Mouse (Mus musculus): Measurements from ENCODE around the gene Hs2st1. TPM values are rescaled to one million over a fixed set of nuclear protein-coding genes. Genes with fewer than 3 reads are reported as not detected.

Hs2st1 gene
- total and polyA plus RNA-seq, 3 experiments: 17.6 to 36.4 (median 29.7) TPM

DNA sequence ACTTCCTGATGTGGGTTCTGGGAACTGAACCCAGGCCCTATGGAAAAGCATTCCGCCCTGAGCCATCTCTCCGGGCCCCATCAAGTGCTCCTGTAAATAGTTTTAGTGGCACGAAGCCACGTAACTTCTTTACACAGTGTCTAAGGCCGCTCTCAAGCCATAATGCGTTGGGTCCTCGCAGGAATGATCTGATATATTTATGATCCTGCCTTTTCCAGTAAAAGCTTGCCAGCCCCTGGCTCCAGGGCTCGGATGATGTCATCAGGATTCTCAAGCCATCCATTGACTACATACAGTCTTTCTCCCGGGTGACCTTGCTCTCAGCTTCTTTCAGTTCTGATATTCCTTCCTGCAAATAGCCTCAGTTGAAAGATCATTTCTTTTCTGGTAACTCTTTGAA lies 45.5 kb upstream of the Hs2st1 start:
- H3K36me3 ChIP-seq (replicated peaks in 1 of 2; ENCODE audit: control insufficient read depth in 1 of 2, insufficient read depth in 1 of 2, low read length in 1 of 2): no peaks in the 10 kb centered on the region
- no peak overlapping the region for H3K4me3 ChIP-seq (replicated peaks in 1 of 3; ENCODE audit: low read depth in 2 of 3, low read length in 2 of 3, poor library complexity in 1 of 3)
- no peak for DNase-seq (ENCODE audit: extremely low read depth)
- H3K27ac ChIP-seq (ENCODE audit: insufficient read depth, low read depth): no peak overlapping the region
- dilution Hi-C loops (cut with MboI; ENCODE audit: extremely low pct_ligation_motif_present, extremely low pct_unique_long_range_greater_than_20kb, low sequenced_read_pairs): no loop called here
- no peak for TF ChIP-seq IRF4 (IDR thresholded peaks at IDR 0.05; ENCODE audit: low read depth, low read length)
- TF ChIP-seq RCOR1 (conservative IDR thresholded peaks at IDR 0.05; ENCODE audit: low read depth, low read length): no peak
- no peak for TF ChIP-seq UBTF (IDR thresholded peaks at IDR 0.05; ENCODE audit: low read depth, low read length)
- no peak for TF ChIP-seq USF2 (conservative IDR thresholded peaks at IDR 0.05; ENCODE audit: low read depth, low read length)
- H3K9ac ChIP-seq (ENCODE audit: insufficient read depth, low read depth): no peak overlapping the region
- H3K79me2 ChIP-seq (replicated peaks; ENCODE audit: control insufficient read depth, extremely low read depth, insufficient read depth, poor library complexity, severe bottlenecking): no peaks in the 10 kb centered on the region
- H3K27me3 ChIP-seq (replicated peaks): no peaks in the 10 kb centered on the region
- in situ Hi-C loops (cut with MboI; ENCODE audit: low pct_ligation_motif_present, low pct_unique_long_range_greater_than_20kb, low sequenced_read_pairs): loop anchor here (5.0 kb wide), 2 partner anchors 83 to 158 kb away; no protein-coding TSS in a partner anchor
- H3K4me2 ChIP-seq (ENCODE audit: insufficient read depth, low read depth, poor library complexity, severe bottlenecking): no peak overlapping the region
- peaks cover 3% of the 10 kb centered on the region for H3K9me3 ChIP-seq (replicated peaks; ENCODE audit: low read length)
- peaks cover 0 to 4% of the 10 kb centered on the region in 2 experiments; a peak in 1 of 4 replicates for H3K4me1 ChIP-seq (ENCODE audit: control insufficient read depth in 1 of 2, insufficient read depth in 2 of 2)

DNA sequence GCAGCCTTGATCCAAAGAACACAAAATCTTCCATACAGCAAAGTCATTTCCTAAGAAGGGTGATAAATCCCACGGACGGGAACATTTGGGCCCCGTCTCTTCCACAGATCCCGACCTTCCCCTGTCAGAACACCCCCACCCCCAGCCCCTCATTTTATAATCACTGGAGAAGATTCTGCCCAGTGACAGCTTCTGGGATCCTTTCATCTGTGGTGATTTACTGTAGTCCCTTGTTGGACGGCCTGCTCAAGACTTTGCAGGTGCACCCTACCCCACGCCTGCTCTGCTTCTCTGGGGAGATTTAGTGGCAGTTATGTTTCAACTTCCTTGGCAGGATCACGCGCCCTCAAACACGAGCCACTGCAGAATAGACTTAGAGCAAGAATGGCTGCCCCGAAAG lies 44.7 kb upstream of the Hs2st1 start:
- H3K9ac ChIP-seq (ENCODE audit: insufficient read depth, low read depth): no peak overlapping the region
- H3K4me1 ChIP-seq (ENCODE audit: control insufficient read depth in 1 of 2, insufficient read depth in 2 of 2): peaks cover 0 to 4% of the 10 kb centered on the region in 2 experiments; a peak in 1 of 4 replicates
- no peaks in the 10 kb centered on the region for H3K79me2 ChIP-seq (replicated peaks; ENCODE audit: control insufficient read depth, extremely low read depth, insufficient read depth, poor library complexity, severe bottlenecking)
- H3K27me3 ChIP-seq (replicated peaks): no peaks in the 10 kb centered on the region
- H3K27ac ChIP-seq (ENCODE audit: insufficient read depth, low read depth): no peak overlapping the region
- peaks cover 3% of the 10 kb centered on the region for H3K9me3 ChIP-seq (replicated peaks; ENCODE audit: low read length)
- H3K4me2 ChIP-seq (ENCODE audit: insufficient read depth, low read depth, poor library complexity, severe bottlenecking): no peak overlapping the region
- no peak overlapping the region for H3K4me3 ChIP-seq (replicated peaks in 1 of 3; ENCODE audit: low read depth in 2 of 3, low read length in 2 of 3, poor library complexity in 1 of 3)
- DNase-seq (ENCODE audit: extremely low read depth): no peak
- dilution Hi-C loops (cut with MboI; ENCODE audit: extremely low pct_ligation_motif_present, extremely low pct_unique_long_range_greater_than_20kb, low sequenced_read_pairs) (no loop called here), in situ Hi-C loops (cut with MboI; ENCODE audit: low pct_ligation_motif_present, low pct_unique_long_range_greater_than_20kb, low sequenced_read_pairs) (loop anchor here (5.0 kb wide), 2 partner anchors 82 to 157 kb away; no protein-coding TSS in a partner anchor)
- no peaks in the 10 kb centered on the region for H3K36me3 ChIP-seq (replicated peaks in 1 of 2; ENCODE audit: control insufficient read depth in 1 of 2, insufficient read depth in 1 of 2, low read length in 1 of 2)
- TF ChIP-seq TCF12 (IDR thresholded peaks at IDR 0.05; ENCODE audit: low read depth, low read length) (no peak), ELF1 (IDR thresholded peaks at IDR 0.05; ENCODE audit: low read depth, low read length) (no peak), ZC3H11A (IDR thresholded peaks at IDR 0.05; ENCODE audit: low read depth, low read length) (no peak), SMC3 (IDR thresholded peaks at IDR 0.05; ENCODE audit: low read depth, low read length) (no peak)

DNA sequence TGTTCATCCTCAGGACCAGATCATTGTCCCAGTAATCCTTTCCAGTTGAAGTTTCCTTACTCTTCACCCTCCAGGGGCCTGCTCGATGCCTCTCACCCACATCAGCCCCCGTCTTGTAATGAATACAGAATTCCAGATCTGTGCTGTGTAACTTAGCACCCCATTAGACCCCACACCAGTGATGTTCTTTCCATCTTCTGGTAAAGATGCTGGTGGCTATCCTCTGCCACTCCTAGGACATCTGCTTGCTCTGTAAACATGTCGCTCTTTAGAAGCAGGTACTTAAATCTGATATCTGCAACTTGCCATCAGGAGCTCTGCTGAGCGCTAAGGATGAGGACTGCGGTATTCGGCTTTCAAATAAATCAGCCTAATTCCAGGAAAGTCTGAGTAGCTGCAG lies 44.3 kb upstream of the Hs2st1 start:
- no peaks in the 10 kb centered on the region for H3K36me3 ChIP-seq (replicated peaks in 1 of 2; ENCODE audit: control insufficient read depth in 1 of 2, insufficient read depth in 1 of 2, low read length in 1 of 2)
- DNase-seq (ENCODE audit: extremely low read depth): no peak
- no peak overlapping the region for H3K4me3 ChIP-seq (replicated peaks in 1 of 3; ENCODE audit: low read depth in 2 of 3, low read length in 2 of 3, poor library complexity in 1 of 3)
- peaks cover 3% of the 10 kb centered on the region for H3K9me3 ChIP-seq (replicated peaks; ENCODE audit: low read length)
- no peak overlapping the region for H3K4me2 ChIP-seq (ENCODE audit: insufficient read depth, low read depth, poor library complexity, severe bottlenecking)
- H3K4me1 ChIP-seq (ENCODE audit: control insufficient read depth in 1 of 2, insufficient read depth in 2 of 2): peaks cover 0 to 4% of the 10 kb centered on the region in 2 experiments; a peak in 1 of 4 replicates
- in situ Hi-C loops (cut with MboI; ENCODE audit: low pct_ligation_motif_present, low pct_unique_long_range_greater_than_20kb, low sequenced_read_pairs): no loop called here
- TF ChIP-seq ZNF384 (IDR thresholded peaks at IDR 0.05; ENCODE audit: low read depth, low read length) (no peak), JUND (conservative IDR thresholded peaks at IDR 0.05; ENCODE audit: low read depth, low read length) (no peak), UBTF (IDR thresholded peaks at IDR 0.05; ENCODE audit: low read depth, low read length) (no peak), TCF12 (IDR thresholded peaks at IDR 0.05; ENCODE audit: low read depth, low read length) (no peak), MEF2A (IDR thresholded peaks at IDR 0.05; ENCODE audit: borderline replicate concordance, low read depth, low read length) (no peak), TBP (conservative IDR thresholded peaks at IDR 0.05; ENCODE audit: low read depth, low read length) (no peak), SIN3A (IDR thresholded peaks at IDR 0.05; ENCODE audit: low read length) (no peak), MAX (IDR thresholded peaks at IDR 0.05; ENCODE audit: low read length) (no peak), USF2 (conservative IDR thresholded peaks at IDR 0.05; ENCODE audit: low read depth, low read length) (no peak), GABPA (IDR thresholded peaks at IDR 0.05; ENCODE audit: insufficient replicate concordance, low read depth, low read length) (no peak), RAD21 (IDR thresholded peaks at IDR 0.05; ENCODE audit: low read depth, low read length) (no peak), CHD2 (IDR thresholded peaks at IDR 0.05; ENCODE audit: low read length) (no peak), MYC (IDR thresholded peaks at IDR 0.05; ENCODE audit: low read depth, low read length) (no peak), CHD1 (IDR thresholded peaks at IDR 0.05; ENCODE audit: low read depth, low read length) (no peak), IRF4 (IDR thresholded peaks at IDR 0.05; ENCODE audit: low read depth, low read length) (no peak), KAT2A (IDR thresholded peaks at IDR 0.05; ENCODE audit: insufficient replicate concordance, low read length) (no peak), SMC3 (IDR thresholded peaks at IDR 0.05; ENCODE audit: low read depth, low read length) (no peak)
- no peak overlapping the region for H3K9ac ChIP-seq (ENCODE audit: insufficient read depth, low read depth)
- no peaks in the 10 kb centered on the region for H3K27me3 ChIP-seq (replicated peaks)
- dilution Hi-C loops (cut with MboI; ENCODE audit: extremely low pct_ligation_motif_present, extremely low pct_unique_long_range_greater_than_20kb, low sequenced_read_pairs): no loop called here
- no peaks in the 10 kb centered on the region for H3K79me2 ChIP-seq (replicated peaks; ENCODE audit: control insufficient read depth, extremely low read depth, insufficient read depth, poor library complexity, severe bottlenecking)
- no peak overlapping the region for H3K27ac ChIP-seq (ENCODE audit: insufficient read depth, low read depth)

Data from CH12.LX (cell line).